18 mouse cellular contexts compared by ENCODE assay signal in genomic region chr15:31898904-31899650, GRCm38 (mm10).
DNase-seq lines count a peak whose midpoint lies in the region; ATAC-seq and TF ChIP-seq lines count a peak whose summit lies in the region.
"Had no signal": no experiment of that assay in that cellular context is flagged by ENCODE, and none has a peak within 500 bp of the region (broad histone marks: within the 10 kb centered on the region; RNA-seq: fewer than 3 reads in every experiment).

No protein-coding gene starts in this region.

- no peaks in the 10 kb centered on the region for H3K9me3 ChIP-seq in neural tube, embryonic 11.5 days (ENCODE audit: control insufficient read depth, low read length)
- H3K9me3 ChIP-seq in midbrain, postnatal 0 days (ENCODE audit: low read length) = no peaks in the 10 kb centered on the region
- H3K9me3 ChIP-seq: embryonic facial prominence, embryonic 13.5 days; heart, embryonic 15.5 days; limb, embryonic 15.5 days; liver, embryonic 15.5 days had no signal

- no peak overlapping the region for H3K9ac ChIP-seq in neural tube, embryonic 11.5 days (ENCODE audit: low read length)
- no peak overlapping the region for H3K9ac ChIP-seq in midbrain, postnatal 0 days (replicated peaks; ENCODE audit: low read length, poor library complexity, severe bottlenecking)
- H3K9ac ChIP-seq: embryonic facial prominence, embryonic 13.5 days; heart, embryonic 15.5 days; limb, embryonic 15.5 days; liver, embryonic 15.5 days had no signal

- no peak for TF ChIP-seq CTCF in midbrain, postnatal 0 days (IDR thresholded peaks at IDR 0.05)

- no peaks in the 10 kb centered on the region for H3K4me1 ChIP-seq in neural tube, embryonic 11.5 days (ENCODE audit: control insufficient read depth, insufficient read depth, low read length)
- no peaks in the 10 kb centered on the region for H3K4me1 ChIP-seq in midbrain, postnatal 0 days (ENCODE audit: insufficient read depth, low read length)
- H3K4me1 ChIP-seq: embryonic facial prominence, embryonic 13.5 days; heart, embryonic 15.5 days; limb, embryonic 15.5 days; liver, embryonic 15.5 days had no signal

- H3K4me2 ChIP-seq in neural tube, embryonic 11.5 days (ENCODE audit: low read depth) = no peak overlapping the region
- H3K4me2 ChIP-seq in midbrain, postnatal 0 days (ENCODE audit: low read depth, low read length, poor library complexity, severe bottlenecking) = no peak overlapping the region
- H3K4me2 ChIP-seq: embryonic facial prominence, embryonic 13.5 days; heart, embryonic 15.5 days; limb, embryonic 15.5 days; liver, embryonic 15.5 days had no signal

- H3K4me3 ChIP-seq in neural tube, embryonic 11.5 days (ENCODE audit: low read depth, low read length) = no peak overlapping the region
- H3K4me3 ChIP-seq in midbrain, postnatal 0 days (ENCODE audit: low read depth, low read length) = no peak overlapping the region
- H3K4me3 ChIP-seq: embryonic facial prominence, embryonic 13.5 days; heart, embryonic 15.5 days; limb, embryonic 15.5 days; liver, embryonic 15.5 days had no signal

- WGBS in neural tube, embryonic 11.5 days = 71% methylated on average over 13 of the region's 13 CpGs
- 46% methylated on average over 13 of the region's 13 CpGs for WGBS in midbrain, postnatal 0 days

- no peak overlapping the region for H3K27ac ChIP-seq in neural tube, embryonic 11.5 days (ENCODE audit: low read depth, low read length)
- H3K27ac ChIP-seq in midbrain, postnatal 0 days (ENCODE audit: low read depth, low read length) = no peak overlapping the region
- H3K27ac ChIP-seq: embryonic facial prominence, embryonic 13.5 days; heart, embryonic 15.5 days; kidney, postnatal 0 days; limb, embryonic 15.5 days; liver, embryonic 15.5 days had no signal

- H3K27me3 ChIP-seq in neural tube, embryonic 11.5 days (ENCODE audit: control insufficient read depth, insufficient read depth, low read length) = no peaks in the 10 kb centered on the region
- no peaks in the 10 kb centered on the region for H3K27me3 ChIP-seq in midbrain, postnatal 0 days (ENCODE audit: insufficient read depth, low read length)
- H3K27me3 ChIP-seq: embryonic facial prominence, embryonic 13.5 days; heart, embryonic 15.5 days; limb, embryonic 15.5 days; liver, embryonic 15.5 days had no signal

- no peaks in the 10 kb centered on the region for H3K36me3 ChIP-seq in neural tube, embryonic 11.5 days (ENCODE audit: control insufficient read depth, insufficient read depth, low read length)
- no peaks in the 10 kb centered on the region for H3K36me3 ChIP-seq in midbrain, postnatal 0 days (ENCODE audit: insufficient read depth, low read length)
- H3K36me3 ChIP-seq: embryonic facial prominence, embryonic 13.5 days; heart, embryonic 15.5 days; limb, embryonic 15.5 days; liver, embryonic 15.5 days had no signal

- 0 out of 2 replicates have a peak, but pooled peaks have one; percentile 41 for ATAC-seq in neural tube, embryonic 11.5 days (ENCODE audit: insufficient read depth, low FRiP score, low TSS enrichment)
- peak; percentile 42; the same call in 1 of the 2 replicates for ATAC-seq in midbrain, postnatal 0 days (ENCODE audit: low FRiP score)

- peak; percentile 8 for DNase-seq in embryo, embryonic 10.5 days (ENCODE audit: low spot score)
- no peak for DNase-seq in embryo, embryonic 10 days (ENCODE audit: low spot score)
- no peak for DNase-seq in neural tube, embryonic 11.5 days (ENCODE audit: low spot score)
- no peak for DNase-seq in neural tube, embryonic 10.5 days (ENCODE audit: extremely low spot score, low spot score)
- no peak for DNase-seq in midbrain, postnatal 0 days (ENCODE audit: low spot score)
- DNase-seq in T-cell, adult 2 months (ENCODE audit: low spot score) = no peak
- DNase-seq in left cerebral cortex, adult 18-20 months (ENCODE audit: low spot score in 2 of 2) = no peak
- no peak for DNase-seq in testis, postnatal 10 days (ENCODE audit: low spot score)
- DNase-seq: adrenal gland, adult 8-10 months; cerebellum, adult 9-11 months; gastrocnemius, postnatal 14 days; kidney, adult 18-20 months; thymus, postnatal 25 days had no signal
